Comparison of ENCODE assay signal across 8 mouse cellular contexts in the genomic region with DNA sequence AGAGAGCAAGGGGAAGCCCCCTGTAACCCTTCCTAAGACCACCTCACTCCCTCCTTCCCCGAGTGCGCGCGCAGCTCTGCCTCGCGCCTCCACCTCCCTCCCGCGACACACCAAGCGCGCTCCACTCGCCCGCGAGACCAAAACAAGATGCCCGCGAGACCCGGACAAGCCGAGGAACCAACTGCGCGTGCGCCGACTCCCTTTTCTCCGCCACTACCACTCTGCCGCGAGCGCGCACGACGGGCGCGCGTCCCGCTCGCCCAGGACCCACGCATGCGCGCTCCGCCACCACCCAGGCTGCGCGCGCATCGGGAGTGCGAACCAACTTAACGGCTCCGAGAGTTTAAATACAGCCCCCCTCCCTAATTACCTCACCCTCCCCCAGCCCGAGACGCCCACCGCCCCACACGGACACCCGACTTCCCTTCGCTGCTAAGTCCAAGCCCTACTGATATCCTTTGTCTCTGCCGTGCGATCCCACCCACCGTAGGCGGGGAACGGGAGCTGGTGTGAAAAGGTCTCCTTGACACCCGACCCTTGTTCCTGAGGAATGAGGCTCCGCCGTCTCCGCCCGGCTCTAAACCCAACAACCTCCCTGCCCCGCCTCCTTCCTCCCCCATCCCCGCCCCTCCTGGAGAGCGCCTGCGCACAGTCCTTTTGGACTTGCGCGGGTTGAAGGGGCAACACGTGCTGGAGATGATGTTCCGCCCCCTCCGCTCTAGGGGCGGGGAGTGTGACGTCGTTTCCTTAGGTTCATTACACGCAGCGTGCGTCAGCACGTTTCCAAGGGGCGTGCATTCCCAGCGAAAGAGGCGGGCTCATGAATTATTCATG. TPM values are rescaled to one million over a fixed set of nuclear protein-coding genes. Genes with fewer than 3 reads are reported as not detected.
DNase-seq lines count a peak whose midpoint lies in the region; ATAC-seq lines count a peak whose summit lies in the region.

No protein-coding gene starts in this region.

- DNase-seq in c-Kit-negative CD71-positive TER-119-positive erythroid progenitor cells, embryonic 14.5 days (ENCODE audit: low read depth, low spot score) = peak; percentile 100
- peak; percentile 100 for DNase-seq in fibroblast of lung, adult 2 months (ENCODE audit: low read depth)
- peak; percentile 100 for DNase-seq in kidney, postnatal 14 days
- DNase-seq in liver, embryonic 13.5 days = peak; percentile 98
- DNase-seq in neural tube, embryonic 10.5 days (ENCODE audit: extremely low spot score, low spot score) = peak; percentile 99

- WGBS in heart, embryonic 14.5 days = under 1% methylated on average over 75 of the region's 79 CpGs
- under 1% methylated on average over 79 of the region's 79 CpGs for WGBS in liver, embryonic 13.5 days (ENCODE audit: insufficient replicate concordance)
- under 1% methylated on average over 79 of the region's 79 CpGs for WGBS in stomach, embryonic 16.5 days

- peaks cover 26 to 28% of the 10 kb centered on the region in 2 experiments for H3K4me1 ChIP-seq in heart, embryonic 14.5 days (ENCODE audit: control insufficient read depth in 2 of 2, insufficient read depth in 2 of 2, low read length in 2 of 2)
- peaks cover 46% of the 10 kb centered on the region for H3K4me1 ChIP-seq in liver, embryonic 13.5 days (replicated peaks)
- H3K4me1 ChIP-seq in stomach, embryonic 16.5 days (ENCODE audit: control insufficient read depth, insufficient read depth, low read length) = peaks cover 23% of the 10 kb centered on the region

- peak overlapping the region; percentile 96 for H3K9ac ChIP-seq in heart, embryonic 14.5 days (ENCODE audit: low read length)
- peak overlapping the region; percentile 97 for H3K9ac ChIP-seq in liver, embryonic 13.5 days
- H3K9ac ChIP-seq in stomach, embryonic 16.5 days (ENCODE audit: low read length) = peak overlapping the region; percentile 92

- no peaks in the 10 kb centered on the region for H3K27me3 ChIP-seq in heart, embryonic 14.5 days (ENCODE audit: control insufficient read depth, insufficient read depth, low read length)
- H3K27me3 ChIP-seq in liver, embryonic 13.5 days = 0 out of 2 replicates have a peak, but pooled peaks cover 3% of the 10 kb centered on the region
- no peaks in the 10 kb centered on the region for H3K27me3 ChIP-seq in stomach, embryonic 16.5 days (ENCODE audit: control insufficient read depth, insufficient read depth, low read length)

- peaks cover 37% of the 10 kb centered on the region for H3K36me3 ChIP-seq in heart, embryonic 14.5 days (ENCODE audit: control insufficient read depth, insufficient read depth, low read length)
- peaks cover 36% of the 10 kb centered on the region for H3K36me3 ChIP-seq in liver, embryonic 13.5 days
- H3K36me3 ChIP-seq in stomach, embryonic 16.5 days (ENCODE audit: control insufficient read depth, insufficient read depth, low read length) = peaks cover 19% of the 10 kb centered on the region

- H3K4me3 ChIP-seq in heart, embryonic 14.5 days (ENCODE audit: control insufficient read depth in 1 of 2, insufficient read depth in 1 of 2, low read depth in 1 of 2, low read length in 2 of 2) = peak overlapping the region; percentile 62 to 63
- H3K4me3 ChIP-seq in liver, embryonic 13.5 days (replicated peaks) = peak overlapping the region; percentile 84
- peak overlapping the region; percentile 79 for H3K4me3 ChIP-seq in stomach, embryonic 16.5 days (replicated peaks; ENCODE audit: low read length)

- ATAC-seq in CD4-positive, CD25-positive, alpha-beta regulatory T cell, adult 4 months = peak; percentile 76
- ATAC-seq in heart, embryonic 14.5 days (ENCODE audit: insufficient number of reproducible peaks, insufficient read depth, low FRiP score, low read depth) = peak; percentile 92
- peak; percentile 84 for ATAC-seq in liver, embryonic 13.5 days (ENCODE audit: low read depth)
- peak; percentile 93 for ATAC-seq in stomach, embryonic 16.5 days (ENCODE audit: insufficient read depth, low FRiP score)

- no peaks in the 10 kb centered on the region for H3K9me3 ChIP-seq in heart, embryonic 14.5 days (ENCODE audit: control insufficient read depth, low read length)
- H3K9me3 ChIP-seq in liver, embryonic 13.5 days (replicated peaks) = no peaks in the 10 kb centered on the region
- H3K9me3 ChIP-seq in stomach, embryonic 16.5 days (replicated peaks; ENCODE audit: control insufficient read depth, low read length) = no peaks in the 10 kb centered on the region

- H3K4me2 ChIP-seq in heart, embryonic 14.5 days (ENCODE audit: low read length) = peak overlapping the region; percentile 77
- H3K4me2 ChIP-seq in liver, embryonic 13.5 days = peak overlapping the region; percentile 99
- H3K4me2 ChIP-seq in stomach, embryonic 16.5 days (ENCODE audit: low read depth, low read length) = peak overlapping the region; percentile 90

- H3K27ac ChIP-seq in heart, embryonic 14.5 days (replicated peaks in 1 of 2; ENCODE audit: control insufficient read depth in 1 of 2, insufficient read depth in 1 of 2, low read depth in 2 of 2, low read length in 2 of 2) = peak overlapping the region; percentile 97 to 98
- peak overlapping the region; percentile 99 for H3K27ac ChIP-seq in liver, embryonic 13.5 days
- H3K27ac ChIP-seq in stomach, embryonic 16.5 days (ENCODE audit: low read length) = peak overlapping the region; percentile 100

RNA-seq across cellular contexts. Expression of gene Mepce, which starts 1.1 kb away (rescaled TPM):
- 10 to 100 TPM; 27.5 to 32.3 TPM for polyA plus RNA-seq in CD4-positive, CD25-positive, alpha-beta regulatory T cell, adult 4 months (2017; shearing (Covaris generic))
- polyA plus RNA-seq in heart, embryonic 14.5 days (2014; fragmentation: Nextera tagmentation; extraction: Ambion mirVana) = 7.9 and 9.2 TPM in 2 replicates
- 4.5 and 4.9 TPM in 2 replicates for polyA plus RNA-seq in liver, embryonic 13.5 days (2015; fragmentation: Nextera tagmentation; extraction: Ambion mirVana)
- polyA plus RNA-seq in stomach, embryonic 16.5 days (2015; fragmentation: Nextera tagmentation; extraction: Ambion mirVana) = 7.4 and 8.2 TPM in 2 replicates

RNA-seq across cellular contexts. Expression of gene Zcwpw1, which starts 1.3 kb away (rescaled TPM):
- polyA plus RNA-seq in CD4-positive, CD25-positive, alpha-beta regulatory T cell, adult 4 months (2017; shearing (Covaris generic)) = 10 to 100 TPM; 15.2 to 24.8 TPM
- 7.3 and 7.6 TPM in 2 replicates for polyA plus RNA-seq in heart, embryonic 14.5 days (2014; fragmentation: Nextera tagmentation; extraction: Ambion mirVana)
- polyA plus RNA-seq in liver, embryonic 13.5 days (2015; fragmentation: Nextera tagmentation; extraction: Ambion mirVana) = 3.5 and 4.8 TPM in 2 replicates
- 15.4 and 18.0 TPM in 2 replicates for polyA plus RNA-seq in stomach, embryonic 16.5 days (2015; fragmentation: Nextera tagmentation; extraction: Ambion mirVana)

RNA-seq across cellular contexts. Expression of gene Ppp1r35, which starts 7.7 kb away (rescaled TPM):
- polyA plus RNA-seq in CD4-positive, CD25-positive, alpha-beta regulatory T cell, adult 4 months (2017; shearing (Covaris generic)) = 1 to 10 TPM; 6.9 to 7.0 TPM
- polyA plus RNA-seq in heart, embryonic 14.5 days (2014; fragmentation: Nextera tagmentation; extraction: Ambion mirVana) = 29.8 and 36.7 TPM in 2 replicates
- 17.8 and 20.1 TPM in 2 replicates for polyA plus RNA-seq in liver, embryonic 13.5 days (2015; fragmentation: Nextera tagmentation; extraction: Ambion mirVana)
- polyA plus RNA-seq in stomach, embryonic 16.5 days (2015; fragmentation: Nextera tagmentation; extraction: Ambion mirVana) = 9.4 and 17.0 TPM in 2 replicates

RNA-seq across cellular contexts. Expression of gene Tsc22d4, which starts 40.8 kb away (rescaled TPM):
- polyA plus RNA-seq in CD4-positive, CD25-positive, alpha-beta regulatory T cell, adult 4 months (2017; shearing (Covaris generic)) = 10 to 100 TPM; 49.6 to 62.4 TPM
- 144 and 147 TPM in 2 replicates for polyA plus RNA-seq in heart, embryonic 14.5 days (2014; fragmentation: Nextera tagmentation; extraction: Ambion mirVana)
- polyA plus RNA-seq in liver, embryonic 13.5 days (2015; fragmentation: Nextera tagmentation; extraction: Ambion mirVana) = 66.8 and 69.1 TPM in 2 replicates
- 115 and 119 TPM in 2 replicates for polyA plus RNA-seq in stomach, embryonic 16.5 days (2015; fragmentation: Nextera tagmentation; extraction: Ambion mirVana)

RNA-seq across cellular contexts. Expression of gene Nyap1, which starts 44.9 kb away (rescaled TPM):
- polyA plus RNA-seq in CD4-positive, CD25-positive, alpha-beta regulatory T cell, adult 4 months (2017; shearing (Covaris generic)) = under 1 TPM in 1 of 2 experiments, not detected in 1; 0.11 TPM
- polyA plus RNA-seq in heart, embryonic 14.5 days (2014; fragmentation: Nextera tagmentation; extraction: Ambion mirVana) = 0.57 and 1.00 TPM in 2 replicates
- 0.17 and 0.19 TPM in 2 replicates for polyA plus RNA-seq in liver, embryonic 13.5 days (2015; fragmentation: Nextera tagmentation; extraction: Ambion mirVana)
- polyA plus RNA-seq in stomach, embryonic 16.5 days (2015; fragmentation: Nextera tagmentation; extraction: Ambion mirVana) = 2.7 and 3.1 TPM in 2 replicates

Comparison
In these comparisons a context has a peak if more than half of its experiments do, and no peak if none do; other contexts are left out.
1. Peak in every context shown above with its lines: DNase-seq, ATAC-seq, H3K4me3 ChIP-seq and H3K27ac ChIP-seq.